Mouse (Mus musculus) heart, embryonic 12.5 days (tissue): ENCODE data around the gene Ppm1e. TPM values are rescaled to one million over a fixed set of nuclear protein-coding genes. Genes with fewer than 3 reads are reported as not detected.

Experiments
- ATAC-seq: fragments of 200-750 bp; cut with Nextera tagmentation; 2 replicates; pipeline ENCODE4 v1.8.0; 2017; ENCODE audit warnings: moderate TSS enrichment, moderate library complexity; ENCODE audit not compliant: insufficient number of reproducible peaks, low FRiP score
- H3K27ac ChIP-seq: fragments of 300-500 bp; sonication (generic); 2 replicates; pipeline ENCODE4 v1.5.1; 2016; ENCODE audit warnings: mild to moderate bottlenecking, moderate library complexity; ENCODE audit not compliant: poor library complexity, severe bottlenecking
- H3K27me3 ChIP-seq: fragments of 300-500 bp; sonication (generic); replicated peaks from 2 replicates; pipeline ENCODE4 v1.6.1; 2016; ENCODE audit warnings: mild to moderate bottlenecking, moderate library complexity
- H3K36me3 ChIP-seq: fragments of 300-500 bp; sonication (generic); 2 replicates; pipeline ENCODE4 v1.6.1; 2016; ENCODE audit warnings: mild to moderate bottlenecking, moderate library complexity
- H3K4me1 ChIP-seq: fragments of 300-500 bp; sonication (generic); replicated peaks from 2 replicates; pipeline ENCODE4 v1.6.1; 2016; ENCODE audit warnings: mild to moderate bottlenecking
- H3K4me2 ChIP-seq: fragments of 300-500 bp; sonication (generic); 2 replicates; pipeline ENCODE4 v1.6.1; 2016; ENCODE audit warnings: mild to moderate bottlenecking, moderate library complexity
- H3K4me3 ChIP-seq: fragments of 300-500 bp; sonication (generic); 2 replicates; pipeline ENCODE4 v1.5.1; 2016; ENCODE audit warnings: mild to moderate bottlenecking
- H3K9ac ChIP-seq: fragments of 300-500 bp; sonication (generic); 2 replicates; pipeline ENCODE4 v1.6.1; 2016; ENCODE audit warnings: mild to moderate bottlenecking, moderate library complexity
- H3K9me3 ChIP-seq: fragments of 300-500 bp; sonication (generic); replicated peaks from 2 replicates; pipeline ENCODE4 v1.6.1; 2016; ENCODE audit warnings: mild to moderate bottlenecking, moderate library complexity
- WGBS: fragments of 180-500 bp; shearing (Covaris S2); methylation state at CpG from one replicate; pipeline ENCODE4 v1.1.7; 2016; 5-methylcytosine and 5-hydroxymethylcytosine counted together
- polyA plus RNA-seq: library from polyadenylated mRNA; unstranded; fragments of >200 nt; fragmentation: Nextera tagmentation; extraction: Ambion mirVana; gene quantifications from 2 replicates; pipeline ENCODE4 v1.2.1, GENCODE M21; 2016

Ppm1e gene
- polyA plus RNA-seq = 3.8 and 5.4 TPM in 2 replicates

DNA sequence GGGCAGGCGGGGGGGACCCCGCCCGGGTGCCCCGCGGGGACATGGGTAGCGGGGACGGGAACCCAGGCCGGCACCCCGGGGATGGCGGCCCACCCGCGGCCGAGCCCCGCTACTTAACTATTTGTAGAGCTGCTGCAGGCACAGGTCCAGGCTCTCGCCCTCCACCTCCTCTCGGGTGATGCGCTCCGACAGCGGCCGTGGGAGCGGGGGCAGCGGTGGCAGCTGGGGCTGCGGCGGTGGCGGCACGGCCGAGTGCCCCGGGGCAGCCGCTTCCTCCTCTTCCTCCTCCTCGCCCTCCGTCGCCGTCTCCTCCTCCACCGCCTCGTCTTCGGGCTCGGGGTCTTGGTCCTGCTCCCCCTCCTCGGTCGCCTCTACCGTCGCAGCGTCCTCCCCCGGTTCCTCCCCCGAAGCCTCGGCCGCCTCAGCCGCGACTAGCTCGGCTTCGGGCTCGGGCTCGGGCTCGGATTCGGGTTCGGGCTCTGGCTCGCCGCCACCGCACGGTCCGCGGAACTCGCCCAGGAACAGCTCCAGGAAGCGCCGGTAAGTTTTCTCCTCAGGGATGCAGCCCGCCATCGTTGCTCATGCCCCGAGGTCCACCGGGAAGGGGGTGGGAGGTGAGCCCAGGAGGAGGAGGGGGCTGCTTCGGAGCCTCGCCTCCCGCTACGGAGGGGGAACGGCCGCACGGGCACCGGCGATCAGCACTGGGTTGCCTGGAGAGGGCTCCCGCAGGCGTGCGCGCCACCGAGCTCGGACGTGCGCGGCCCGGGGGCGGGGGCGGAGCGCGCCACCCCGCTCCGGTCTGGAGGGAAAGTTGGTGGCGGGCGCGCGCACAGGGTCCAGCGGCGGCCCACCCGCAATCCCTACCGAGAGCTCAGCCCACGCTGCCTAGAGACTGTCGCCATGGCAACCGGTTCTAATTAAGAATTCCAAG, at the start of gene Ppm1e:
Gene Ppm1e (minus strand): TSS at position 693 of the 931 bp plus-strand sequence.
- H3K9ac ChIP-seq = peak within 1 kb of the TSS; percentile 78
- under 1% methylated on average over 102 of the region's 104 CpGs for WGBS
- peak; percentile 91 for ATAC-seq
- no peaks in the 10 kb centered on the region for H3K36me3 ChIP-seq
- peaks cover 5% of the 10 kb centered on the region for H3K4me1 ChIP-seq
- H3K4me2 ChIP-seq = peak within 1 kb of the TSS; percentile 93
- H3K27ac ChIP-seq = no peak within 1 kb of the TSS
- H3K9me3 ChIP-seq = 0 out of 2 replicates have a peak, but pooled peaks cover 3% of the 10 kb centered on the region
- no peaks in the 10 kb centered on the region; the same call in 1 of the 2 replicates for H3K27me3 ChIP-seq
- peak within 1 kb of the TSS; percentile 83 for H3K4me3 ChIP-seq

DNA sequence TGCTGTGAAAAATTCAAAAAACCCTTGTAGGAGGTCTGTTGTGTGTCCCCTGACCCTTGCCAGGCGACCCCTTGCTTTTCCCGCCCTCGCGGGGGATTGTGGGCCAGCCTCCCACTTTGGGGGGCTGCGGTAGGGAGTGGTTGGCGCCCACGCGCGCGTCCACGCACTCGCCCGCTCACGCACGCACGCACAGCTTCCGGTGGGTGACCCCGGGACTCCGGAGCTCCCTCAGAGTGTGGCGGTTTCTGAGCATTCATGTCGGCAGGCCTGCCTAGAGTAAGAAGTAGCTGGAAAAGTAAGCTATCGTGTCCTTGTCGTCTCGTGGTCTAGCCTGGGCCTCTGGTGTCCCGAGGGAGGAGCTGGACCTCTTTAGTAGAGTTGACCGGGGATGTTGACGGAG, 46.1 kb upstream of the Ppm1e start, which contains the start of the genes Rad51c and Tex14:
Gene Rad51c (minus strand): TSS at position 79 of the 400 bp plus-strand sequence.
Gene Tex14 (plus strand): TSS at position 190 of the 400 bp plus-strand sequence.
- H3K9ac ChIP-seq = peak within 1 kb of the TSS; percentile 80
- peak within 1 kb of the TSS; percentile 94 for H3K27ac ChIP-seq
- peaks cover 5% of the 10 kb centered on the region for H3K4me1 ChIP-seq
- no peaks in the 10 kb centered on the region for H3K9me3 ChIP-seq
- peak within 1 kb of the TSS; percentile 74 for H3K4me2 ChIP-seq
- ATAC-seq = 0 out of 2 replicates have a peak, but pooled peaks have one; percentile 22
- no peaks in the 10 kb centered on the region for H3K27me3 ChIP-seq
- H3K4me3 ChIP-seq = peak within 1 kb of the TSS; percentile 63
- H3K36me3 ChIP-seq = peaks cover 17% of the 10 kb centered on the region
- 70% methylated on average over 27 of the region's 27 CpGs for WGBS

DNA sequence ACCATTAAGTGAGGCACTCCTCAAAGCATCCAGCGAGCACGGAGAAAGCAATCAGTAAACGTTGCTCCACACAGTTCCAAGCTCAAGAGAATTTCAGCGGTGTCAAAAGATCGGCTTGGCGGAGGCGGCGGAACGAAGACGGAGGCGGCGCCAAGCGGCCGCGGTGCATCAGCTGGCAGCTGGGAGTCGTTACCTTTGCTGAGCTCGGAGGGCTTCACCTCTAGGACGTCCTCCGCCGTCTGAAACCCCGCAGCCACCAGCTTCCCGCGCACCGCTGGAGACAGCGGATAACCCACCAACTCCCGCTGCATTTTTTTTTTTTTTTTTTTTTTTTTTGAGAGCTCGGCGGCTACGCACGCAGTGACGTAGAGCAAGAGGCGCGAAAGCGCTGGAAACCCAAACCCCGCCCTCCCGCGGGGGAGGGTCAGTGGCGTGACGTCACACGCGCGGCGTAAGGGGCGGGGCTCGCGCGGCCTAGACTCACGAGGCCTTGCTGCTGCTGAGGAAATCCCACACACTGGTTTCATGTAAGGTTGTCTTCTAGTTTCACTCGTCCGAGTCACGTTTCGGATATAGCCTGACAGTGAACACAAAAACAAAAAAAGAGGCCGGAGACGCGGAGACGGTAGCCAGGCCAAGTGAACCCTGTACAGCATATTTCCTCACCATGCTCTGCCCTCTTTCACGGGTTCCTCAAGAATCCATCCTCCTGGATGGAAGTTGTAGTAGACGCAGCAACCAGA, 45.5 kb upstream of the Ppm1e start:
- ATAC-seq = peak; percentile 96
- WGBS = 1% methylated on average over 57 of the region's 58 CpGs
- Histone ChIP-seq H3K36me3 (peaks cover 17% of the 10 kb centered on the region), H3K4me1 (peaks cover 5% of the 10 kb centered on the region), H3K9ac (peak overlapping the region; percentile 80), H3K9me3 (no peaks in the 10 kb centered on the region), H3K4me3 (peak overlapping the region; percentile 63), H3K27ac (peak overlapping the region; percentile 94), H3K27me3 (no peaks in the 10 kb centered on the region), H3K4me2 (peak overlapping the region; percentile 74)

DNA sequence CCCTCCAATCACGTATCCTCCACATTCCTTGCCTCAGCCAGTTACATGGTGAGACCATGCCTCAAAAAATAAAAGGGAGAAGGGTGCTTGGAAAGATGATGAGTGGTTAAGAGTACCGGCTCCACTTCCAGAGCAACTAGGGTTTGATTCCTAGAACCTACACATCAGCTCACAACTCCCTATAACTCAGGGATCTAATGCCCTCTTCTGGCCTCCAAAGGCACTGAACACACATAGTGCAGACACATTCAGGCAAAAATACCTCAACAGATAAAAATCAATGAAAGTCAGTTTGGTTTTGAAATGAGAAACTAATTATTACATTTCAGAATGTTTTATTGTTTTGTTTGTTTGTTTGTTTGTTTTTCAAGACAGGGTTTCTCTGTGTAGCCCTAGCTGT, 39.6 kb upstream of the Ppm1e start:
- WGBS = 62% methylated on average over 2 of the region's 2 CpGs

DNA sequence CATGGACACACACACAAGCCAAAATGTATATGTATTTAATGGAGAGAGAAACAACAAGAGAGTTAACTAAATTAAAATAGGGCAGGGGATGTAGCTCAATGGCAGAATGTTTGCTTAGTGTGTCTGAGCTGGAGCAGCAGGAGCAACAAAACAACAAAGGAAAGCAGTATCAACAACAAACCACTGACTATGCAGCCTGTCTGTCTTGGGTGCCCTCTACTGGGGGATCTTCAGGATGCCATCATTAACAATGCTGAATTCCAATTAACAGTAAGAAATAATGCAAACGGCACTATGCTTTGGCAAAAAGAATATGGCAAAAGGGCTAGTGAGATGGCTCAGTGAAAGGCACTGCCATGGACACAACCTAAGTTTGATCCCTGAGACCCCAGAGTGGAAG, 35.0 kb upstream of the Ppm1e start:
- H3K27me3 ChIP-seq = no peaks in the 10 kb centered on the region
- H3K4me1 ChIP-seq = no peaks in the 10 kb centered on the region
- peaks cover 12% of the 10 kb centered on the region for H3K36me3 ChIP-seq
- no peak overlapping the region for H3K9ac ChIP-seq
- no peak for ATAC-seq
- 45% methylated on average over 1 of the region's 1 CpGs for WGBS
- no peak overlapping the region for H3K4me2 ChIP-seq
- H3K4me3 ChIP-seq = no peak overlapping the region
- H3K9me3 ChIP-seq = no peaks in the 10 kb centered on the region
- no peak overlapping the region for H3K27ac ChIP-seq

More for the DNA sequence above, 39.6 kb upstream of the Ppm1e start:
- Histone ChIP-seq H3K4me2 (no peak overlapping the region), H3K4me3 (no peak overlapping the region), H3K27ac (no peak overlapping the region), H3K27me3 (no peaks in the 10 kb centered on the region), H3K36me3 (peaks cover 28% of the 10 kb centered on the region), H3K9me3 (no peaks in the 10 kb centered on the region), H3K9ac (no peak overlapping the region), H3K4me1 (no peaks in the 10 kb centered on the region)
- ATAC-seq = no peak

DNA sequence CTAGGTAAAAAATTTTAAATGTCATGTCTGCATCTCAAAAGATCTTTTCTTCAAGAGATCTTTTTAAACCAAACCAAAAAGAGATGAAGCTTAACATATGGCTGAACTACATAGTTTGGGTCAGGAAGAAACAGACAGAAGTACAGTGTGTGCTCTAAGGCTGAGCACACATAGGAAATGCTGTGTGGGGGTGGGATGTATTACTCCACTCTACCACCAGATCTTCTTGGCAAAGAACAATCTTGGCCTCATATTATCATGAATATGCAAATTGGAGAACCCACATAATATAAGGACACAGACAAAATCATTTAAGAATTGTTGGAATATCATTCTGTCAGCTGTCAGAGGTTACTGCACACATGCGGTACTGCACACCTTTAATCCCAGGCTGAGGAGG, 26.9 kb upstream of the Ppm1e start:
- Histone ChIP-seq H3K27me3 (no peaks in the 10 kb centered on the region), H3K27ac (no peak overlapping the region), H3K4me1 (no peaks in the 10 kb centered on the region), H3K36me3 (peaks cover 10% of the 10 kb centered on the region), H3K9ac (no peak overlapping the region), H3K9me3 (no peaks in the 10 kb centered on the region), H3K4me3 (no peak overlapping the region), H3K4me2 (no peak overlapping the region)
- no peak for ATAC-seq
- 81% methylated on average over 1 of the region's 1 CpGs for WGBS

DNA sequence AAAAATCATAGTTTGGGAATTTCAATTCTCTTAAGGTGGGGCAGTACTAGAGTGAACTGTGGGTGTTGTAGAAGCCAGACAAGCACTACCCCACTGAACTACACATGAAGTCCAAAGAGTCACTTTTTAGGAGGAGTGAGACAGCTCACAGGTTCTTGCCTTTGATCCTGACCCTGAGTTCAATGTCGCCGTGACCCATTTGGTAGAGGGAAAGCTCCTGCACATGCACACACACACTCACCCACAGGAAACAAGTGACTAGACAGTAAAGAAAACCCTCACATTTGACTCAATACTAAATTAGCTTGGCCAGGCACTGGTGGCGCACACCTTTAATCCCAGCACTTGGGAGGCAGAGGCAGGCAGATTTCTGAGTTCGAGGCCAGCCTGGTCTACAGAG, 25.7 kb upstream of the Ppm1e start:
- Histone ChIP-seq H3K4me2 (no peak overlapping the region), H3K9ac (no peak overlapping the region), H3K36me3 (peaks cover 14% of the 10 kb centered on the region), H3K4me1 (no peaks in the 10 kb centered on the region), H3K9me3 (no peaks in the 10 kb centered on the region), H3K4me3 (no peak overlapping the region), H3K27ac (no peak overlapping the region), H3K27me3 (no peaks in the 10 kb centered on the region)
- WGBS = 91% methylated on average over 4 of the region's 4 CpGs
- ATAC-seq = no peak

DNA sequence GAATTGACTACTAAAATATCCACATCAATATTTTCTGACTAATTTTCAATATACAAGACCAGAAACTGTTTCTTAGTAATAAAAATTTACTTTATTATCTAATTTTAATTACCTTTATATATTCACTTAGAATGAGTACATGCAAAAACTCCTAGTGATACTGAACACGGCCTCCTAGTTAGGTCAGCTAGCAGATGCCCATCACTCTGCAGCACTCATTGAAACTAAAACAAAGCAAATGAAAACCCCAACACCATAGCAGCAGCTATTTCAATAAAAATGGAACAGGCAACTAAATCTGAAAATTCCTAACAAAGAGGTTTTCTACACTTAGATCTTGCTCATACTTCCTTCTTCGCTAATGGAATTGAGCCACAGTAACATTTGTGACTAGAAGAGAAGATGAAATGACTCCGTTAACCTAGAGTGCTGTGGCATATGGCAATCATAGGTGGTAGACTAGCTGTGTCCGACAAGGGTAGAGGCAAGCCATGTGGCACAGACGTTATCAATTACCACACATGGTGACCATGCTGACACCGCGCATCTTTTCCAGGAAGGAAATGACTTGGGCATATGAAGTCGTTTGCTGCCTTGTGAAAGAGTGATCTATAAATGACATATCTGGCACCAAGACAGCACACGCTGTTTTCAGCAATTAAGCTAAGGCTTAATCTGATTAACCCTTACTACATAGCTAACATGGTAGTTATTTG, 9.2 kb upstream of the Ppm1e start:
- Histone ChIP-seq H3K36me3 (no peaks in the 10 kb centered on the region), H3K4me1 (no peaks in the 10 kb centered on the region), H3K27ac (no peak overlapping the region), H3K4me2 (no peak overlapping the region), H3K9ac (no peak overlapping the region), H3K4me3 (no peak overlapping the region), H3K9me3 (0 out of 2 replicates have a peak, but pooled peaks cover 3% of the 10 kb centered on the region), H3K27me3 (no peaks in the 10 kb centered on the region; the same call in 1 of the 2 replicates)
- ATAC-seq = no peak
- WGBS = 65% methylated on average over 9 of the region's 9 CpGs

DNA sequence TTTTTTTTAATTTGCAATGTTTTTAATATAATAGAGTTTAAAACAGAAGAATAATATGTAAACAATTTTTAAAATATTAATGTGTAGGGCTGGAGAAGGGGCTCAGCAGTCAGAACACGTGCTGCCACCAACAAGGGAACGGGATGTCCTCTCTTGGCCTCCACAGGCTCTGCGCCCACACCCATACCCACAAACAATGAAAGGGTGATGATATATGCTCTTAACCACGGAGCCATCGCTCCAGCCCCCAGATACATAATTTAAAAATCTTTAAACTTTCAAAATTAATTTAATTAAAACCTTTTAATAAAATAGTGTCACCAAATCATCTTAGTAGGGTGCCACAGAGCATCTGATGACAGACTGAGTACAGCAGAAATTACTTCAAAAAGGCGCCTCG, 8.2 kb upstream of the Ppm1e start:
- H3K4me2 ChIP-seq = no peak overlapping the region
- H3K4me1 ChIP-seq = no peaks in the 10 kb centered on the region
- H3K27me3 ChIP-seq = no peaks in the 10 kb centered on the region; the same call in 1 of the 2 replicates
- no peak overlapping the region for H3K9ac ChIP-seq
- H3K4me3 ChIP-seq = no peak overlapping the region
- no peak overlapping the region for H3K27ac ChIP-seq
- ATAC-seq = no peak
- 0 out of 2 replicates have a peak, but pooled peaks cover 3% of the 10 kb centered on the region for H3K9me3 ChIP-seq
- no peaks in the 10 kb centered on the region for H3K36me3 ChIP-seq
- 85% methylated on average over 7 of the region's 7 CpGs for WGBS

DNA sequence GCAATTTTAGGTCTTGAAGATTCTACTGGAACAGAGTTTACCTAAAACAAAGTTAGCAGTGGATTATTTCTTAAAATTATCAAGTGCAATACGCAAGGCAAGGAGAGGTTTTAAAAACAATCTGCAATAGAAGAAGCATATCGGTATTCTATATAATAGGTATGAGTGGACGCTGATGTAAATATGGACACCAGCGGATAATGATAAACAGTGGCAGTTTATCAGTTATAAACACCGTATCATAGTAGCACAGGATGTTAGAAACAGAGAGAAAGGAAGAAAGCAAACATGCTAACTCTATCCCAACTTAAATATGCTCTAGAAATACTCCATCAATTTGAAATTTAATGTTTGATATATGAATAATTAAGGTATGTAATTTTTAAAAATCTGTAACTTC, 6.3 kb upstream of the Ppm1e start:
- no peak overlapping the region for H3K27ac ChIP-seq
- 79% methylated on average over 5 of the region's 5 CpGs for WGBS
- H3K4me2 ChIP-seq = no peak overlapping the region
- ATAC-seq = no peak
- H3K27me3 ChIP-seq = no peaks in the 10 kb centered on the region; the same call in 1 of the 2 replicates
- 0 out of 2 replicates have a peak, but pooled peaks cover 3% of the 10 kb centered on the region for H3K9me3 ChIP-seq
- no peak overlapping the region for H3K4me3 ChIP-seq
- no peaks in the 10 kb centered on the region for H3K4me1 ChIP-seq
- no peak overlapping the region for H3K9ac ChIP-seq
- no peaks in the 10 kb centered on the region for H3K36me3 ChIP-seq
